Mouse (Mus musculus): Measurements from ENCODE around the gene Lrrc39. TPM values are rescaled to one million over a fixed set of nuclear protein-coding genes. Genes with fewer than 3 reads are reported as not detected.

Gene Lrrc39
- 0.18 and 0.28 TPM in 2 replicates for polyA plus RNA-seq (2012; rRNA removed)

DNA sequence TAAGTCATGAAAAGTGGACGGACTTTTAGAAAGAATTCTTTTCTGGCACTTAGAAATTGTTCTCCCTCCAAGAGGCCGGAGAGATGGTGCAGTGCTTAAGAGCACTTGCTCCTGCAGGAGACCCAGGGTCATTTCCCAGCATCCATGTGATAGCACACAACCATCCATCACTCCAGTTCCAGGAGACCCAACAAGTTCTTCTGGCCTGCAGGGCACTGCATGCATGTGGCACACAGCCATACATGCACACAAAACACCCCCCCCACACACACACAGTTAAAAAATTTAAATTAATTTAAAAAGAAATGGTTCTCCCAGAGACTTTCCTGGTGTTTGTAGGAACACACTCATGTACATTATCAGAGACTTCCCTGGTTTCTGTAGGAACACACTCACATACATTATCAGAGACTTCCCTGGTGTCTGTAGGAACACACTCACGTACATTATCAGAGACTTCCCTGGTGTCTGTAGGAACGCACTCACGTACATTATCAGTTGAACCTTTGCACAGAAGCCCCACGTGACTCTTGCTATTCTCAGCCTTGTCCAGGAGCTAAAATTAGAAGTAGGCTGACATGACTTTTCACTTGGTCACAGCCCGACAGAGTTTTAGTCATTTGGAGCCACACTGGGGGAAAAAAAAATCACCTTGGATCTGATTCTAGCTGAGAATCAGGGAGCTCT lies at the start of gene Lrrc39:
Gene Lrrc39, plus strand, starts transcription at position 566 of the 687 bp plus-strand sequence.
- no peaks in the 10 kb centered on the region for H3K4me1 ChIP-seq (ENCODE audit: control insufficient read depth, insufficient read depth, insufficient read length)
- H3K4me3 ChIP-seq (ENCODE audit: extremely low read depth, insufficient read depth, insufficient read length): no peak within 1 kb of the TSS
- WGBS: 34% methylated on average over 7 of the region's 7 CpGs
- no peaks in the 10 kb centered on the region for H3K36me3 ChIP-seq (ENCODE audit: control insufficient read depth, insufficient read depth, low read length)
- H3K27ac ChIP-seq (ENCODE audit: insufficient read depth, low read length): no peak within 1 kb of the TSS
- DNase-seq (ENCODE audit: low read depth in 1 of 2, low spot score in 2 of 2): no peak
- H3K27me3 ChIP-seq (ENCODE audit: control insufficient read depth, insufficient read depth, low read length): no peaks in the 10 kb centered on the region
- no peak for TF ChIP-seq POLR2A (IDR thresholded peaks at IDR 0.05; ENCODE audit: low read depth, low read length)
- TF ChIP-seq CTCF (IDR thresholded peaks at IDR 0.05; ENCODE audit: extremely low read depth, insufficient read depth, insufficient read length, insufficient replicate concordance): no peak

DNA sequence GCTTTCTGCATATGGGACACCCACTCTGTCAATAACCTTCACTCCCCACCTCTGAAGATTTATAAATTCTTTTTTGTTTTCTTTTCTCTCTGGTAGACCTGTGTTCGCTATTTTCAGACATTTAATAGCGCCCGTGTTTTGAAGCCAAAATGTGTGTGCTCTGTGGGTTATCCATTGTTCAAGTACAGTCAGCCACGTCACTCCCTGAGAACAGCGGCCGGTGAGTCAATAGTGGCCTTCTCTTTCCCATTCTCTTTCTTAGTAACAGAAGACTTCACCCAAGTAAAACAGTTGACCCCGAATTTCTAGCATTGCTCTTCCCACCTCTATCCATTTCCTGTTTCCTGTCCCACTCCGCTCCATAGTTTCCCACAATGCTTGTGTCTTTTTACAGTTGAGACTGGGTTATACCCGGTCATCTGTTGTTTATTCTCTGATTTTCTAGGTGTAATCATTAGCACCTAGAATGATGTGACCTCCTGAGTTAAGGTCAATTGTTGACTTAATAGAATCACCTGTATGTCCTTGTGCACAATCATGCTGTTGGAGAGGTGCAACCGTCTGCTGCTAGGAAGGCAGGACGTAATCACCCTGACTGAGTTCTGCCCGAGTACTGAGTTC lies 42.5 kb upstream of the Lrrc39 start:
- DNase-seq (ENCODE audit: low read depth in 1 of 2, low spot score in 2 of 2): no peak

DNA sequence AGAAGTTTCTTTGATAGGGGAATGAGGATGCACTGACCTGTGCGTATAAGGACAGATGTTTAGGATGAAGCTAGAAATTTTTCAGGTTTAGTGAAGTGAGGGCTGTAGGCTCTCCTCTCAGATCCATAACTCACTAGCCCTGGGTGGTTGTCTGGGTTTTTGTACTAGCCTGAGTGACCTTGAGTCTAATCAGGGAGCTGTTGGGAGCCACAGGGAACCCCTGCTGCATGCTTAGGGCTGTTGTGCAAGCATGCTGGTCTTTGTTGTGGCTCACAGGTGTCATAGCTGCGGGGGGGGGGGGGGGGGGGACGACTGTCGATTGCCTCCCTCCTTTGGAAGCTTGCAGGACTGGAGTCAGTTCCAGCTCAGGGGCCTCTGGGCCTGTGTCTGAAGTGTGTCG lies 33.0 kb upstream of the Lrrc39 start:
- no peak for DNase-seq (ENCODE audit: low read depth in 1 of 2, low spot score in 2 of 2)
- WGBS: 63% methylated on average over 4 of the region's 5 CpGs
- TF ChIP-seq POLR2A (IDR thresholded peaks at IDR 0.05; ENCODE audit: low read depth, low read length) (no peak), CTCF (IDR thresholded peaks at IDR 0.05; ENCODE audit: extremely low read depth, insufficient read depth, insufficient read length, insufficient replicate concordance) (no peak)
- H3K27me3 ChIP-seq (ENCODE audit: control insufficient read depth, insufficient read depth, low read length): no peaks in the 10 kb centered on the region
- H3K36me3 ChIP-seq (ENCODE audit: control insufficient read depth, insufficient read depth, low read length): peaks cover 7% of the 10 kb centered on the region
- no peak overlapping the region for H3K4me3 ChIP-seq (ENCODE audit: extremely low read depth, insufficient read depth, insufficient read length)
- H3K4me1 ChIP-seq (ENCODE audit: control insufficient read depth, insufficient read depth, insufficient read length): no peaks in the 10 kb centered on the region
- H3K27ac ChIP-seq (ENCODE audit: insufficient read depth, low read length): no peak overlapping the region

More for the DNA sequence above, 42.5 kb upstream of the Lrrc39 start:
- WGBS: 88% methylated on average over 12 of the region's 12 CpGs
- Histone ChIP-seq H3K4me1 (ENCODE audit: control insufficient read depth, insufficient read depth, insufficient read length) (no peaks in the 10 kb centered on the region), H3K27ac (ENCODE audit: insufficient read depth, low read length) (no peak overlapping the region), H3K36me3 (ENCODE audit: control insufficient read depth, insufficient read depth, low read length) (peaks cover 2% of the 10 kb centered on the region; the same call in 1 of the 2 replicates), H3K4me3 (ENCODE audit: extremely low read depth, insufficient read depth, insufficient read length) (no peak overlapping the region), H3K27me3 (ENCODE audit: control insufficient read depth, insufficient read depth, low read length) (no peaks in the 10 kb centered on the region)
- TF ChIP-seq POLR2A (IDR thresholded peaks at IDR 0.05; ENCODE audit: low read depth, low read length): no peak
- no peak for TF ChIP-seq CTCF (IDR thresholded peaks at IDR 0.05; ENCODE audit: extremely low read depth, insufficient read depth, insufficient read length, insufficient replicate concordance)

DNA sequence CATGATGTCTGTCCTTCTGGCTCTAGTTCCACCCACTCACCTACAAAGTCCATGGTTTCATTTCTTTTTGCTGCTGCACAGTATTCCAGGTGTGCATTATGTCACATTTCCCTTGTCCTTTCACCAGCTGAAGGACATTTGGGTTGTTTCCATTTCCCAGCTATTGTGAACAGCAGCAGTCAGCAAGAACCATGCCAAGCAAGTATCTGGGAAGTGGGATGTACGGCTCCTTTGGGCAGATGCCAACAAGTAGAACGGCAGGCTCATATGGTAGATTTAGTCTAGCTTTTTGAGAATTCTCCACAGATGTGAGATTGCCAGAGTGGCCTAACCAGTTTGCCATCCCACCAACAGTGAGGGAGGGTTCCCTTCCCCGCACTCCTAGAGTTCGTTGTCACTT lies 31.9 kb upstream of the Lrrc39 start:
- H3K4me3 ChIP-seq (ENCODE audit: extremely low read depth, insufficient read depth, insufficient read length): no peak overlapping the region
- TF ChIP-seq CTCF (IDR thresholded peaks at IDR 0.05; ENCODE audit: extremely low read depth, insufficient read depth, insufficient read length, insufficient replicate concordance): no peak
- TF ChIP-seq POLR2A (IDR thresholded peaks at IDR 0.05; ENCODE audit: low read depth, low read length): no peak
- H3K27ac ChIP-seq (ENCODE audit: insufficient read depth, low read length): no peak overlapping the region
- 94% methylated on average over 4 of the region's 4 CpGs for WGBS
- H3K27me3 ChIP-seq (ENCODE audit: control insufficient read depth, insufficient read depth, low read length): no peaks in the 10 kb centered on the region
- no peaks in the 10 kb centered on the region for H3K4me1 ChIP-seq (ENCODE audit: control insufficient read depth, insufficient read depth, insufficient read length)
- peaks cover 11% of the 10 kb centered on the region for H3K36me3 ChIP-seq (ENCODE audit: control insufficient read depth, insufficient read depth, low read length)
- no peak for DNase-seq (ENCODE audit: low read depth in 1 of 2, low spot score in 2 of 2)

DNA sequence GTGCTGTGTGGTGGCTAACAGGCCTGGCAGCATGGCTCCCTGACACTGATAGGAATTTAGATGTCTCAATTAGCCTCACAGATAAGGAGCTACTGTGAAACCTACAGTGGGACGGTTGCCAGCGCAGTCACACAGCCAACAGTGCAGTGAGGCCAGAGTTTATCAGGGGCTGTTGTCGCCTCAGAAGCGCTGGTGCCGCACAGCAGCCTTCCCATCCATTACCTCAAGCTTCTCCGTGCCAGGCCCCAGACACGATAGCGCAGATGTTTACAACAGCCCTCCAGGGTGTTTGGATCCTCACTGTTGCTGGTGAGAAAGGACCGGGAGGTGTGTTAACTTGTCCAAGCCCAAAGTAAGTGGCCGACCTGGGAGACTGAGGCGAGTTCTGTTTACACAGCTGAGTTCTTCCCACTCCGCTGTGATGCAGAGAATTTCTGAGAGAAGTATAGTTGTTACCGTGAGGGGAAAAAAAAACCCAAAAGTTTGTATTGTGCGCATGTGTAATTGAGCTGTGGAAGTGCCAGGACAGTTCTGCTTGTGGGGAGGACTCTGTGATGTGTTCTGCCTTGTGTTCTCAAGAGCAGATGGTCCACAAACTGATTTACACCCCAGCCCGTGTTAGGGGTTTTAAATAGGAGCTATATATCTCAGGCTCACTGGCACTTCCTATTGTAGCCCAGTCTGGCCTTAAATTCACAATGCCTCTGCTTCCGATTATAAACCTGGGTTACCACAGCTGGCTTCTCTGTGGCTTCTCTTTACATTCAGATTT lies 26.2 kb upstream of the Lrrc39 start:
- H3K36me3 ChIP-seq (ENCODE audit: control insufficient read depth, insufficient read depth, low read length): peaks cover 27% of the 10 kb centered on the region
- DNase-seq (ENCODE audit: low read depth in 1 of 2, low spot score in 2 of 2): no peak
- WGBS: 71% methylated on average over 16 of the region's 16 CpGs

DNA sequence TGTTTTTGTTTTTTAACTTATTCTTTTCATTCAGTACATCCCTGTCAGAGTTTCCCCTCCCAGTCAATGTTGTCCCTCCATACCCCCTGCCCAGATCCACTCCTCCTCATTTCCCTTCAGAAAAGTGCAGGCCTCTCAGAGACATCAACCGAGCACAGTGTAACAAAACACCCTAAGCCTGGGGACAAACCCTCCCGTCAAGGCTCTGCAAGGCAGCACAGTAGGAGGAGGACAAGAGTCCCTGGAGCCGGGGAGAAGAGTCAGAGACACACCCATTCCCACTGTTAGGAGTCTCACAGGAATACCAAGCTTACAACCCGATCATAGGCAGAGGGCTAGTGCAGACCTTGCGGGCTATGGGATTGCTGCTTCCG lies 25.6 kb upstream of the Lrrc39 start:
- no peak for DNase-seq (ENCODE audit: low read depth in 1 of 2, low spot score in 2 of 2)
- WGBS: 90% methylated on average over 6 of the region's 6 CpGs
- no peak overlapping the region for H3K4me3 ChIP-seq (ENCODE audit: extremely low read depth, insufficient read depth, insufficient read length)
- peaks cover 27% of the 10 kb centered on the region for H3K36me3 ChIP-seq (ENCODE audit: control insufficient read depth, insufficient read depth, low read length)
- TF ChIP-seq POLR2A (IDR thresholded peaks at IDR 0.05; ENCODE audit: low read depth, low read length) (no peak), CTCF (IDR thresholded peaks at IDR 0.05; ENCODE audit: extremely low read depth, insufficient read depth, insufficient read length, insufficient replicate concordance) (no peak)
- H3K27me3 ChIP-seq (ENCODE audit: control insufficient read depth, insufficient read depth, low read length): no peaks in the 10 kb centered on the region
- H3K4me1 ChIP-seq (ENCODE audit: control insufficient read depth, insufficient read depth, insufficient read length): no peaks in the 10 kb centered on the region
- no peak overlapping the region for H3K27ac ChIP-seq (ENCODE audit: insufficient read depth, low read length)

More for the DNA sequence above, 26.2 kb upstream of the Lrrc39 start:
- no peak overlapping the region for H3K4me3 ChIP-seq (ENCODE audit: extremely low read depth, insufficient read depth, insufficient read length)
- no peak for TF ChIP-seq CTCF (IDR thresholded peaks at IDR 0.05; ENCODE audit: extremely low read depth, insufficient read depth, insufficient read length, insufficient replicate concordance)
- no peak for TF ChIP-seq POLR2A (IDR thresholded peaks at IDR 0.05; ENCODE audit: low read depth, low read length)
- no peaks in the 10 kb centered on the region for H3K27me3 ChIP-seq (ENCODE audit: control insufficient read depth, insufficient read depth, low read length)
- no peaks in the 10 kb centered on the region for H3K4me1 ChIP-seq (ENCODE audit: control insufficient read depth, insufficient read depth, insufficient read length)
- H3K27ac ChIP-seq (ENCODE audit: insufficient read depth, low read length): no peak overlapping the region
